Mouse (Mus musculus): Measurements from ENCODE around the gene Dynlt1b. TPM values are rescaled to one million over a fixed set of nuclear protein-coding genes. Genes with fewer than 3 reads are reported as not detected.
"Not testable (repeated sequence)": the region's sequence is repeated elsewhere in the genome, so short reads cannot be mapped to it uniquely, and the experiment has no call there.

The Dynlt1b gene
- polyA plus RNA-seq, 1 experiment = 208 TPM

DNA sequence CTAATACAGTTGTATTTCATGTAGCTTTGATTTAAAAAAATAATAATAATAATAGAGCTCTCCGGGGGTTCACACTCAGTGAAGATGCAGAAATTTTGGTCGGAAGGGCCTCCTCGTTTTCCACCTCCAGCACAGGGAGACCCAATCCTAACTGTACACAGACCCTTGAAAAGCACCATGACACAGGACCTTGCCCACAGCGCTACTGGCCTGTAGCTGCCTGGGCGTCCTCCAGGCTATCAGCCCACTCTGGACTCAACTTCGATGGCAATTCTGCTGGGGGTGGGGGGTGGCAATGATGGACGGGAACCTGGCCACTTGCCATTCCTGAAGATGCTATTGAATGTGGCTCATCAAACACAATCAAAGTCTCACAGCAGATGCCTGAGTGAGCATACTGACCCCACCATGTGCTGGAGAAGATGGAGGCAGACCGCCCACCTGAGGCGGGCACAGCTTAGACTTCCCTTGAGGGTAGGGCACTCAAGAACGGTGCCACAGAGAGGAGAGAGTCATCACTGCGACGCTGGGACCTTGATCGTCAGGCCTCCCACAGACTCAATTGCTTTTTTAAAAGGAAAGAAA is 10.7 kb downstream of the Dynlt1b start:
- H3K4me3 ChIP-seq (ENCODE audit: insufficient read depth, low read length); H3K27ac ChIP-seq (ENCODE audit: insufficient read depth, low read depth, low read length); H3K4me1 ChIP-seq (ENCODE audit: control insufficient read depth, insufficient read depth, low read length): not testable (repeated sequence)

DNA sequence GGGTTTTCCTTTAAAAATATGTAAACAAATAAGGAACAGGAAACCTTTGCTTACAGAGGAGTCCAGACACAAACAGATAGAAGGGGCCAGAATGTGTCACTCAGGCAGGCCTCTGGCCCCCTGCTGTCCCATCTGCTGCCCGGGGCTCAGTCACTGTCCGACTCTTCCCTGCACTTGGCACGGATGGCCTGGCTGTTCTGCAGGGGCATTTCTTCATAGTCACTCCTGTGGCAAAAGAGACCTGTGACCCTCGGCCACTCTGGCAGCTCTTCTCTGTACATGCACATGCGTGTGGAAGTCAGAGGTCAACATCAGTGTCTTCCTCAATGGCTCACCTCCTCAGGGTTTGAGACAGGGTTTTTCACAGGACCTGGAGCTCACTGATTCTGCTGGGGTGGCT is 11.3 kb downstream of the Dynlt1b start:
- H3K27ac ChIP-seq (ENCODE audit: insufficient read depth, low read depth, low read length); H3K4me1 ChIP-seq (ENCODE audit: control insufficient read depth, insufficient read depth, low read length); H3K4me3 ChIP-seq (ENCODE audit: insufficient read depth, low read length): not testable (repeated sequence)

DNA sequence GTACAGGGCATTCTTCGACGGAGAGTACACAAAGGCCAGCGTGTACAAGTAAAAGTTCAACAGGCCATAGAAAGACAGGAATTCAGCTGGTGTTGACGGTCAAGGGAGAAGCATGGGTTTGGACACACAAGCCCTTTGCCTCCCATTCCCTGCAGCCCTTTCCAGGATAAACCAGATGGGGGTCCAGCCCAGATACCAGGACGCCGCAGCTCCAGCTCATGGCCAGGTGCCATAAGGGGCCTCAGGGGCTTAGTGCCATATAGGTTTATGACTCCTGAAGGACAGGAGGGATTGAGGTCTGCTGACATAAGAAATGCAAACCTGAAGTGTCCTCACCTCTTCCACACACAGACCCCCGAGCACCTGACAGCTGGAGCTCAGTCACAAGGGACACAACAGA is 12.6 kb downstream of the Dynlt1b start:
- not testable (repeated sequence) for H3K4me3 ChIP-seq (ENCODE audit: insufficient read depth, low read length); H3K4me1 ChIP-seq (ENCODE audit: control insufficient read depth, insufficient read depth, low read length); H3K27ac ChIP-seq (ENCODE audit: insufficient read depth, low read depth, low read length)

DNA sequence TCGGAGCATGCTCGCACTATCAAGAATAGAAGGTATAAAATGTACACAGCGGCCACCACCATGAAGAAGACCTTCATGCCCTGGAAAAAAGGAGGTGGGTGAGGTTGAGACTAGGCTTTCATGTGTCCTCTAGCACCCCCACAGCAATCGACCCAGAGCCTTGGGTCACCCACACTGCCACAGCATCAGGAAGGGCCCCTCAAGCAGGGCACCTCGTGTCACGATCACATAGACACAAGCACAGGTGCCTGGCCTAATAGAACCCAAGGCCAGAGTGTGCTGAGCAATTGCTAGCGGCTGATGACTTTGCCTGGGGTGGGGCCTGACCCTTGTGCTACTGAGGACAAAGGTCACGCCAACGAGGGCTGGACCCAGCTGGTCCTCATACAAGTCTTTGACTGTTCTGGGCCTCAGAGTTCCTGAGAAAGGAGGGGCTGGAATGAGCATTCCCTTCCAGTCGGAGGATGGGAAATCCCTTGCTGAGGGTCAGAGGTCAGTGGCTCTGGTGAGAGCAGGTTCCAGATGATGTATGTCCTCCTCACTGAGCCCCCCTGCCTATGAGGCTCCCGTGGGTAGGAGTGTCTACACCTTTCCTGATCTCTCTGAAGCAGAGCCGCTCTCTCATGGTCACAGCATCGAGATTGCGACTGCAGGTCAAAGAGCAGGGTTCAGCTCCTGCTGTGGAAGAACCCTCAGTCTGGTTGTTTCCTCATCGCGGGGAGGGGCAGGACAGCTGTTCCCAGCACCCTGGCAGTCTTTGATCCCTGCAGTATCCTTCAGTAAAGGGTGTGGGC is 16.1 kb downstream of the Dynlt1b start:
- H3K4me3 ChIP-seq (ENCODE audit: insufficient read depth, low read length); H3K4me1 ChIP-seq (ENCODE audit: control insufficient read depth, insufficient read depth, low read length); H3K27ac ChIP-seq (ENCODE audit: insufficient read depth, low read depth, low read length): not testable (repeated sequence)

DNA sequence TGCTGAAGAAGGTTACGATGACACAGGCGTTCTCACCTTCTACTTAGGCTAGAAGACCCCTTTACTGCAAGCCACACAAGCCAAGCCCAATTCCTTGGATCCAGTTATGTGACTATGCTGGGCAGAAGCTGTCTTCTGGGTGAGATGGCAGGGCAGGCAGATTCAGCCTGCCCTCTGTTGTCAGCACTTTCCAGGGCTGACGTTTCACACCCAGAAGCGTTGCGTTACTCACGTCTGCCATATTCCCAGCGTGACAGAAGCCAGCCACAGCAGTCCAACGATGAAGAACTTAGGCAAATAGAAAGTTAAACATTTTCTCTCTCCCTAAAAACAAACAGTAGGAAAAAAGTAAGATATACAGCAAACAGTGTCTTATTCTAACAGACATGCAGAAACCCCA is 18.4 kb downstream of the Dynlt1b start:
- H3K27ac ChIP-seq (ENCODE audit: insufficient read depth, low read depth, low read length); H3K4me3 ChIP-seq (ENCODE audit: insufficient read depth, low read length); H3K4me1 ChIP-seq (ENCODE audit: control insufficient read depth, insufficient read depth, low read length): not testable (repeated sequence)

DNA sequence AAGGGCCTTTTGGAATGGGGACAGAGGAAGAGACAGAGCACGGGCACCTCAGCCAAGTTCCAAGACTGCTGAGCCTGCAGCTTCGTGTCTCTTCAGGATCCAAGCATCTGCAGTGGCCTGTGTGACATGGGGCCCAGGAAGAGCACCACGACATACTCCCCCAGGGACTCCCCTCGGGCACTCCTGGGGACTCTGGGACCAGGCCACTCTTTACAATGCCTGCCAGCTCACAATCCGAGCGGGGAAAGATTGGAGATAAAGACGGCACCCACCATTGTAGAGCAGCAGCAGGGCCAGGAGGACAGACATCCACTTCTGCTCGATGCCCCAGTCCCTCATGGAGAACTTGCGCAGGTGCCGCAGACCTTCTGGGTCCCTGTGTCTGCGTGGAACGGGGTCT is 19.3 kb downstream of the Dynlt1b start:
- not testable (repeated sequence) for H3K4me3 ChIP-seq (ENCODE audit: insufficient read depth, low read length); H3K27ac ChIP-seq (ENCODE audit: insufficient read depth, low read depth, low read length); H3K4me1 ChIP-seq (ENCODE audit: control insufficient read depth, insufficient read depth, low read length)

DNA sequence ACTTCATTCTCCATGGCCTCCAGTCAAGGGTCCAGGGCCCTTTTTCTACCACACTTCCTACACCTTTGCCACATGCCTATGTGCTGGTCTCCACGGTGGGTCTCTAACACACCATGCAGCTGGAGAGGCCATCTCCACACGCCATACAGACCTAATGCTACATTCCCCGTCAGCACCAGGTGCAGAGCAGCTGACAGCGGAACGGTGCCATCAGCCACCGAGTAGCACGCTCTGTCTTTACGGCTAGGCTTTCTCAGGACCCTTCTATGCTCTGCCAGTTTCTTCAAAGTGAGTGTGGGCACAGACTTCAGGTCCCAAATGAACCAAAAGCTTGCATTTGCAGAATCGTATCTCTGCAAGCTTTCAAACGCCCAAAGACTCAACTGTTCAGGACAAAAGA is 21.3 kb downstream of the Dynlt1b start:
- not testable (repeated sequence) for H3K4me3 ChIP-seq (ENCODE audit: insufficient read depth, low read length); H3K27ac ChIP-seq (ENCODE audit: insufficient read depth, low read depth, low read length); H3K4me1 ChIP-seq (ENCODE audit: control insufficient read depth, insufficient read depth, low read length)

DNA sequence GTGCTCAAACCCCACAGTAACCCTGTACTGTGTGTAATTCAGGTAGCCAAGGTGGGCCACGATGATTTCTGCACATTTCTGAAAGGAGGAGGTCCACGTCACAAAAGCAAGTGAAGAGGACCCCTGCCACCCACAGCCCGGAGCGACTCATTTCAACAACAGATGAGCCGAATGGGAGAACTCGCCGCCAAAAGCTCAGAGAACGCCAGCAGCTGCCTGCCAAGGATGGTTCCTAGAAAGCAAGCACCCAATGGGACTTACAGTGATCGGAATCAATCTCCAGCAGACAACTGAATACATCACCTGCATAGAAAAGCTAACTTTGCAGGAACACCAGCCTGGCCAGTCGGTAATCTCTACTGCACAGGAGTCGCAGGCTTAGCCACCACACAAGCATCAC is 22.8 kb downstream of the Dynlt1b start:
- H3K4me3 ChIP-seq (ENCODE audit: insufficient read depth, low read length); H3K4me1 ChIP-seq (ENCODE audit: control insufficient read depth, insufficient read depth, low read length); H3K27ac ChIP-seq (ENCODE audit: insufficient read depth, low read depth, low read length): not testable (repeated sequence)

DNA sequence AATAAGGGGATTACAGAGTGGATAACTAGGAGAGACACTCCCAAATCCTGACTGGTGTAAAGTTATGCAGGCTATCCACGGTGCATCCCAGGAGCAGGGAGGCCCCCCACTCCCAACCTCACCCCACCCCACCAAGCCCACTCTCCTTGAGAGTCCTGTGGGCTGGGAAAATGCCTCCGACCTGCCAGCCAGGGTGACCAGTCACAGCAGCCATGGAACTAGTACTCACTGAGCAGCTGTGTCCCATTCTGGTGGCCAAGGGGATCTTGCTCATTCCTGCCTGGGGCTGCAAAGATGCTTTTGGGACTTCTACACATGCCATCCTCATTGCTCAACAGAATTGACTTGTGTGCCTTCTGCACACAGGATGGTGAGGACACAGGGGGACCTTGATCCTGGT is 24.8 kb downstream of the Dynlt1b start:
- H3K4me3 ChIP-seq (ENCODE audit: insufficient read depth, low read length); H3K4me1 ChIP-seq (ENCODE audit: control insufficient read depth, insufficient read depth, low read length); H3K27ac ChIP-seq (ENCODE audit: insufficient read depth, low read depth, low read length): not testable (repeated sequence)

DNA sequence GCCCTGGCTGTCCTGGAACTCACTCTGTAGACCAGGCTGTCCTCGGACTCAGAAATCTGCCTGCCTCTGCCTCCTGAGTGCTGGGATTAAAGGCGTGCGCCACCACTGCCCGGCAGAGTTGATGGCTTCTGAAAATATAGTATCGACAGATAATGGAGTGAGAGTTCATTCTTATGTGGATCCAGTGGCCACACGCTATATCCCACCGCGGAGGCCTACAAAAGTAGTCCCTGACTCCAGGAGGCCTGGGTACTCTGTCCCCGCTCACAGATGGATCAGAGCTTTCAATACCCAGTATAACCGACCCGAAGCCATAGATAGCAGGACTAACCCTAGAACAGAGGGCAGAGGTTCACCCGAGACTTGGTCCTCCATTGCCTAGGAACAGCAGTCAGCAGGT is 26.0 kb downstream of the Dynlt1b start:
- H3K4me1 ChIP-seq (ENCODE audit: control insufficient read depth, insufficient read depth, low read length); H3K4me3 ChIP-seq (ENCODE audit: insufficient read depth, low read length); H3K27ac ChIP-seq (ENCODE audit: insufficient read depth, low read depth, low read length): not testable (repeated sequence)

DNA sequence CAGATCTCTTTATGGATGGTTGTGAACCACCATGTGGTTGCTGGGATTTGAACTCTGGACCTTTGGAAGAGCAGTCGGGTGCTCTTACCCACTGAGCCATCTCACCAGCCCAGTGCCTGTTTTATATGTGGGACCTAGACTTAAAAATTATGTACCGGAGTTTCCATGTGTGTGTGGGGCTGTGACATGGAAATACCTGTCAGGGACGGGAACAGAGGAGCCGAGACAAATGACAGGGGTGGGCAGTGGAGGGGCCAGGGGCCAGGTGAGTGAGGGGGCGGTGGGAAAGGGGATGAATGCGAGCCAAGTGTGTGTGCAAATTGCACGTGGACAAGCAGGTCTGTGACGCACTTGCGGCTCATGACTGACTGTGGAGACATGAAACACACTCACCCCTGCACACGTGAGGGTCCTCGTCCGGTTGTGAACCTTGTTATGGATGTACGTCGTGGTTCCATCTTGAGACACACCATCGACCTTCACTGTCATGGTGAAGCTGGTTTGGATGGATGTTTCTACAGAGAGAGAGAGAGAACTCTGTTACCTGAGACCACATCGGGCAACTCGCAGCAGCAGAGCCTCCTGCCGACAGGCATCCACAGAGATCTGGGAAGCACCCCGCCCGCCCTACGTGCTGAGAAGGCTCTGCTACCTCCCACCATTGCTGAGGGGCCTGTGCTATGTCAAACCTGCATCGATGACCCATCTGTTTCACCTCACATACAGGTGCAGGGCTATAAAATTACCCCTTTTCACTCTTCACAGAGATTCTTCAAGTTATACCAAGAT is 26.9 kb downstream of the Dynlt1b start:
- not testable (repeated sequence) for H3K4me1 ChIP-seq (ENCODE audit: control insufficient read depth, insufficient read depth, low read length)

DNA sequence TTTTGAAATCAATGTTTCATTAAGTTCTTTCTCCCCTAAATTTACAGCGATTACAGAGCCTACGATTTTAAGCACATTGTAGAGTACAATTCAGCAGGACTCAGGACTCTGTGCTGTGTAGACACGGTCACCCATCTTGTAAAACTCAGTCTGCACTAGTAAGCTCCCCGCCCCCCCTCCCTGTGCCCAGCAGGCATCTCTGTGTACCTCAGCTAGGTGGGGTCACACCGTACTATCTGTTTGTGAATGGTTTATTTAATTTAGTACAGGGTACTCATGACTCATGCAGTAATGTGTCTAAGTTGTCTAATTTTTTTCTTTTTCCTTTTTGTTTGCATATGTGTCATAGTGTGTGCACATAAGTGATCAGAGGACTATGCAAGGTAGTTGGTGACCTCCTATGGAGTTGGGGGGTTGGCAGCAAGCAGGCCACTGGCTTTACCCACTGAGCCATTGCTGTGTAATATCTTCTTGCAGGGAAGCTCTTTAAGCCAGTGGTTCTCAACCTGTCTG is 31.2 kb downstream of the Dynlt1b start:
- H3K4me1 ChIP-seq (ENCODE audit: control insufficient read depth, insufficient read depth, low read length); H3K4me3 ChIP-seq (ENCODE audit: insufficient read depth, low read length); H3K27ac ChIP-seq (ENCODE audit: insufficient read depth, low read depth, low read length): not testable (repeated sequence)

More for the DNA sequence above, 26.9 kb downstream of the Dynlt1b start:
- H3K4me3 ChIP-seq (ENCODE audit: insufficient read depth, low read length); H3K27ac ChIP-seq (ENCODE audit: insufficient read depth, low read depth, low read length): not testable (repeated sequence)

DNA sequence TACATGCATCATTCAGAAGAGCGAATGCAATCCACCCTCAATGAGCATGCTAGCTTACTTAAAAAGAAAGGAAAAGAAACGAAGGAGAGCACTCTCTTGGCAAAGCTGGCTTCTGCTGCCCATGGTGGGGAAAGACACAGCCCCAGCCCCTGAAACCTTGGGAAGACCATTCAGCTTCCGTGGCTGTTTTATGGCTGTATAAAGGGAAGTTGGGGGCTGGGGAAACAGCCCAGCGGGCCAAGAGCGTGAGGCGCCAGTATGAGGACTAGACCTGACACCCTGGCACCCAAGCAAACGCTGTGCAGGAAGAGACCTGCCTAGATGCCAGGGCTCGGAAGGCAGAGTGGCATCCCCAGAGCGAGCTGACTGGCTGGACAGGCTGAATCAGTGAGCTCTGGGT is 35.8 kb downstream of the Dynlt1b start:
- not testable (repeated sequence) for H3K4me1 ChIP-seq (ENCODE audit: control insufficient read depth, insufficient read depth, low read length); H3K27ac ChIP-seq (ENCODE audit: insufficient read depth, low read depth, low read length); H3K4me3 ChIP-seq (ENCODE audit: insufficient read depth, low read length)

DNA sequence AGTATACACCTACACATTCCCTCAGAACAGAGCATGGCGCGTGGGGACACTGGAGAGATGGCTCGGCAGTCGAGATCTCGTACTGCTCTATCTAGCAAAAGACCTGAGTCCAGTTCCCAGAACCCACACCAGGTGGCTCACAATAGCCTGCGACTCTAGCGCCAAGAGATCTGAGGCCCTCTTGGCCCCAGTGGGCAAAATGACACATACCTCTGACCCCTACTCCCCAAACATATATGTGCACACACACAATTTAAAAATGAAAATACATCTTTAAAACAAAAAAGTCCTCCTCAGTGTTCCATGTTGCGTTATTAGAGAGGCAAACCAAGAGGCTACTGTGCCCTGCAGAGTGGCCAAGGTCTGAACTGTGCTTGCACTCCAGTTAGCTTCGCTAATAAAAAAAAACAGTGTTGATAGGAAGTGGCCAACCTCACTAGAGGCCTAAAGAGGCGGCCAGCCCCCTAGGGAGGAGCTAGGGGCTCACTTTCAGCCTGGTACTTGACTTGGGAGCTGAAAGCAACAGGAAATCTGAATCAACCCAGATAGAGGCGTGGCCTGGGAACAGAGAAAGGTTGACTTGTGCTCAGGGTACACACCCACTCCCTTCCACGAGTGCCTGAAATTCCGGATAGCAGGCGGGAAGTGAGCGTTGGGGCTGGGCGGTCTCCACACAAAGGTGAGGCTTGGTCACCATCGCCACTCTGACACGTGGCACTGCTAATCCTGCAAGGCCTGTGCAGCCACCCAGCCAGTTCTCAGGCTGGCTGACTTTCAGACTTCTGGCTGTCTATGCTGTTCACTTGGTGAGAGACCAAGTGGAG is 37.9 kb downstream of the Dynlt1b start:
- not testable (repeated sequence) for H3K4me1 ChIP-seq (ENCODE audit: control insufficient read depth, insufficient read depth, low read length); H3K27ac ChIP-seq (ENCODE audit: insufficient read depth, low read depth, low read length); H3K4me3 ChIP-seq (ENCODE audit: insufficient read depth, low read length)

DNA sequence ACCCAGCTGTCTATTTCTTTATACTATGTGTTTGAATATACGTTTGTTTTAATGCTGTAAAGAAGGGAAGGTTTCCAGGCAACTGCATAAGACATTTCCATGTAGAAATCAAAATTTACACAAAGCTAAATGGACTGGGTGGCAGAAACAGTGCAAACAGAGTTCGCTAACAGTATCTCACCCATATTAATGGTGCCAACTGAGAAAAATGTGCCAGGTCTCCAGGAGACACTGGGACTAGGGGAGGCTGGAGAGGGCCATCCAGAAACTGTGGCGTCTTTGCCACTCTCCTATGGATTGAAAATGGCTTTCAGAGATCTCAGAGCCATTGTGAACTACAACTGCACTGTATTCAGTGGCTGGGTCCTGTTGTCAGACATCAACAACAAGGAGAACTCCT is 40.1 kb downstream of the Dynlt1b start:
- H3K4me3 ChIP-seq (ENCODE audit: insufficient read depth, low read length); H3K27ac ChIP-seq (ENCODE audit: insufficient read depth, low read depth, low read length); H3K4me1 ChIP-seq (ENCODE audit: control insufficient read depth, insufficient read depth, low read length): not testable (repeated sequence)
